Mouse (Mus musculus) NIH3T3 (cell line): ENCODE results near the gene Mxra8.
A peak's percentile ranks its signal among the peaks of the same experiment; 100 is the strongest.

Source experiments
- DNase-seq: peaks from one replicate; pipeline ENCODE4 v3.0.0-alpha.2; 2012; ENCODE audit warnings: low read depth

Mxra8 gene

DNA sequence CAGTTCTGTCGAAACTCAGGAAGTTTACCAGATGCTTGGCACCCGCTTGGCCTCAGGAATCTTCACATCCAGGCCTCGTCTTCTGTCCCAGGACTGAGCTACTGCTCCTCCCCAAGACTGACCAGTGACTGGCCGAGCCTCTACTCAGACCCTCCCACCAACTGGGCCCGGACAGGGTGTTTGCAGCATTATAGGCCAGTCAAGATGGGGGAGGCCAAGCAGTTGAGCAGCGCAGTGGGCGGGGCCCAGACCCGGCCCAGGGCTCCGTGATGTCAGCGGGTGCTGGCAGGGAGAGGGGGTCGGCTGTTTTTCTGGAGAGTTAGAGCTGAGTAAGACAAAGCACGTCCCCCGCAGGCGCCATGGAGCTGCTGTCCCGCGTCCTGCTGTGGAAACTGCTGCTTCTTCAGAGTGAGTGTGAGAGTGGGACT is at the start of gene Mxra8:
Gene Mxra8 (plus strand): TSS at position 198 of the 428 bp plus-strand sequence.
- DNase-seq: peak; percentile 96

DNA sequence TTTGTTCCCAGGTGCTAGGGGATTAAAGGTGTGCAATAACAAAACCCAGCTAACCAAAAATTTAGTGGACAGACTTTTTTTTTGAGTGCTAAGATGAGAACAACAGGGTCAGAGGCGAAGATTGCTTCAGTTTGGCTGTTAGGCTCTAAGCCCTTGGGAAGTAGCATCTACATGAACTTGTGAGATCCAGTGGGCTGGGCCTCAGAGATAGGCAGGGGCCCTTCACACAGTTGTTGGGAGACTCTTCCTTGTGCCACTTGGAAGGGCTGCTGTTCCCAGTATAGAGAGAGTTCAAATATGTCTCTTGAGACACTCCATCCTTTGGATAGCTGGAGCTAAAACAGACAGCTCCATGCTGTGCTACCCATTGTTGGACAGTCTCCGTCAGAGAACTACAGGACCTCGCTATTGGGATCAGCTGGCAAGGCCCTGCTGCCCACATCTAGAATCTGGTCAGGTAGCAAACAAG is 49.4 kb upstream of the Mxra8 start, which contains the start of gene Ankrd65:
Gene Ankrd65 (plus strand): TSS at position 419 of the 469 bp plus-strand sequence.
- no peak for DNase-seq

DNA sequence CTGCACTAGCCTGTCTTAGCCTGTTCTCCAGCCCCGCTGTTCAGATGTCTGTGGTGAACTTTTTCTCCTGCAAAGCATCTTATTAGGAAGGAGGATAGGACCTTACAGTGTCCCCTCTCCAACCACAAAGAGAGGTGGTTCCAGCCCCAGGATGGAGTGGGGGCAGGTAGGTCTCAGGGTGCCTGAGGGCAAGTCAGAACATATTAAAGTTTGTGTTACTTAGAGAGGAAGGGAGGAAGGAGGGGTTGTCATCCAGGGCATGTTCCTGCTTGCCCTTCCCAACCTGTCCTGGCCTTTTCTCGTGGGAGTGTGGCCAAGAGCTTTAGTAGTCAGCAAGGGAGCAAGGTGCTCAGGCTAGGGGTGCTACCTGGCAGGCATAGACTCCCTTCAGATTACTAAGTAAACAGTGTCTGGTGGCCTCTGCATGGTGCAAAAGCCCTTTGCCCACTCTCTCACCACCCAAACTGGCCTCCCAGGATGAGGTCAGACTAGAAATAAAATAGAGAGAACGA is 48.8 kb upstream of the Mxra8 start:
- no peak for DNase-seq

DNA sequence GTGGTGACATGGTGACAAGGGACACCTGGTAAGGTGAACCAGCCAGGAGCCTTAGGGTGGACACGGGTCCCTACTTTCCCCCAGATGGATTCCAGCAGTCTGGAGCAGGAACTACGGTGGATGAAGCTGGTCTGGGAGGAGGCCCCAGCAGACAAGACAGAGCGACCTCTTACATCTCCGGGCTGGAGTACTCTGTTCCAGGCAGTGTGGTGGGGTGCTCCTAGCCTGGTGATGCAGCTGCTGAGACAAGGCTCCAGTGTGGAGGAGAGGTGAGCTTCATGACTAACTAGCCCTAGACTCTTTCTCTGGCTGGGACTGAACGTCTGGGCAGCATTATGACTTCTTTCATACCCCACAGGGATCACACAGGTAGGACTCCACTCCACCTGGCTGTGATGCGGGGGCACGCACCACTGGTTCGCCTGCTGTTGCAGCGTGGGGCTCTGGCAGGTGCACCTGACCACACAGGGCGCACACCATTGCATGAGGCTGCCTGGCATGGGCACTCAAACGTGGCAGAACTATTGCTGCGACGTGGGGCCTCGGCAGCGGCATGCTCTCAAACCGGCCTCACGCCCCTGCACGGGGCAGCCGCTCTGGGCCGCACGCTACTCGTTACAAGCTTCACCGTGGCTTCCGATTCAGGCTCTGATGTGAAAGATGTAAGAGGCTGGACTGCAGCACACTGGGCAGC is 48.1 kb upstream of the Mxra8 start:
- DNase-seq: no peak

DNA sequence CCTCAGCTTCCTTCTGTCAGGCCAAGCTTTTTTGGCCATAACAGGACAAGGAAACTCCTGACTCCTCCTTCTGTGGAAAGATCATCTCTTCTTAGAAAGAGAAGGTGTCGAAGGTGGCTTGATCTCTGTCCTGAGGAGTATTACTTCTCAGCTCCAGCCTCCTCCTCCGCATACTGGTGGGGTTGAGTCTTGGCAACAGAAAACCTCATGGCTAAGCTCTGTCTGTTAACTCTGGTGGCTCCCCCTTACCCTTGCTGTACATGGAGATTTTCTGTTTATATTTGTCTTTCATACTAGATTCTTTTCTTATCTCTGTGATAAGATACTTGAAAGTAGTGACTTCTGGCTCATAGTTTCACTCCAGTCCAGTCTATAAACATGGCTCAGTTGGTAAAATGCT is 45.8 kb upstream of the Mxra8 start:
- DNase-seq: no peak

DNA sequence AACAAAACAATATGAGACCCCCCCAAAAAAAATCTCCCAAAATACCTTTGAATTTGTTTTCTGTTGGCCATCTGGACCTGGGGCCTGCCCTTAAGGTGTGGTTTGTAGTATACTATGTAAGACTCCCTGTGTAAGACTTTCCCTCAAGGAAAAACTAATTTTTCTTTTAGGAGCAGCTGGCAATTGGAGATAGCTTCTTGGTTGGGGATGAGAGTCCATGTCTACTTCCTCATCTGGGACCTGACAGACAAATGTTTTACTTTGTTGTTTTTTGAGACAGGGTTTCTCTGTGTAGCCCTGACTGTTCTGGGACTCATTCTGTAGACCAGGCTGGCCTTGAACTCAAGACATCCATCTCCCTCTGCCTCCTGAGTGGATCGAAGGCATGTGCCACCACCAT is 37.4 kb upstream of the Mxra8 start:
- no peak for DNase-seq

DNA sequence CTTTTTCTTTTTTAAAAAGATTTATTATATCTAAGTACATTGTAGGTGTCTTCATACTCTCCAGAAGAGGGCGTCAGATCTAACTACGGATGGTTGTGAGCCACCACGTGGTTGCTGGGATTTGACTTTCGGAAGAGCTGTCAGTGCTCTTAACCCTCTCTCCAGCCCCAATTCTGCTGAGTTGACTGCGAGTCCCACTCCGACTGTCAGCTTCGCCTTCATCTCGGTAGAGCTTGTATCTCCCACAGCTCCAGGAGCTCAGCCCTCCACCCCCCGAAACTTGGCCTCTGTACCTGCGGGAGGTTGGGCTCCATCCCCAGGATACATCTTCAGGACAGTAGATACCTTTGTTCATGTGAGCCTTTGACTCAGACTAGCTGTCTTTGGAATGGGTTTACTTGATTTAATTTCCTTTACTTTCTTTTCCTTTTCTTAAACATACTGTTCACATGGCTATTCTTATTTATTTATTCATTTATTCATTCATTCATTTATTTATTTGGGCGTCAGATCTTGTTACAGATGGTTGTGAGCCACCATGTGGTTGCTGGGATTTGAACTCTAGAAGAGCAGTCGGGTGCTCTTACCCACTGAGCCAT is 36.6 kb upstream of the Mxra8 start, which contains the start of gene Mrpl20:
Gene Mrpl20 (plus strand): TSS at position 138 of the 599 bp plus-strand sequence.
- peak; percentile 48 for DNase-seq

DNA sequence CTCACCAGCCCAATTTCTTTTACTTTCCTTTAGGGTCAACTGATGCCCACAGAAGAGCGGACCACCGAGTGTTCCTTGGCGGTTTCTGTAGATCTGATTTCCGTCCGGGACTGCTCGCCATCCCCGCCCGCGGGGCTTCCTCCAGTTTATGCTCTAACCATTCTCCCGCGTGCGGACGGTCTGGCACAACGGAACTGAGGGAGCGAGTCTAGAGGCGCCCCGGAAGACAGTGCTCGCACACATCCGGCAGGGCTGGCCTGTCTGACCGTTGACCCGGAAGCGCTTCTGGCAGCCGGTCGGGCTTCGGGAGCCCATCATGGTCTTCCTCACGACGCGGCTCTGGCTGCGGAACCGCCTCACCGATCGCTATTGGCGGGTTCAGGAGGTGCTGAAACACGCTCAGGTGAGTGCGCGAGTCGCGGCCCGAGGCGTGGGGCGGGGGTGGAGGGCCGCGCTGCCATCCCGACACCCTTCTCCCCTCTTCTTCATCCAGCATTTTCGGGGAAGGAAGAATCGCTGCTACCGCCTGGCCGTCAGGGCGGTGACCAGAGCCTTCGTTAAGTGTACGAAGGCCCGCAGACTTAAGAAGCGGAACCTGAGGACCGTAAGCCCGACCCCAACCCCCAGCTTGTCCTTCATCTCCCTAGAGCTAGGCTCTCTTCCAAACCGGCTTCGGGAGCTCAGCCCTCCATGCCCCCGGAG is 36.0 kb upstream of the Mxra8 start:
- DNase-seq: peak; percentile 96

DNA sequence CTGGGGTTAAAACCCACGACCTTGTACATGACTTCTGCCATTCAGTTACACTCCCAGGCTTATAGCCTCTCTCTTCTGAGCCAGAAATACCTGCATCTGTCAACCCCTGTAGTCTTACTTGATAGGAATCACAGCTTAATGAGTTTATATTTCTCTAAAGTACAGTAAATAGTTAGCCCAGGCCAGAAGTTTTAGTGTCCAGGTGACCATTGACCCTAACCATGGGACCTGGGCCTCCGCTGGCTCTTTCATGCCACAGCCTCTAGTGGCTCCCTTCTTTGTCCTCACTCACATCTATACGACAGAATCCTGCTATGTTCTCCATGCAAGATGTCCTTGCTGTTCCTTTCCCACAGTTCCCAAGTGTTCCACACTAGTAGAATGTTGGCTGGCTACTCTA is 31.6 kb upstream of the Mxra8 start:
- DNase-seq: no peak

DNA sequence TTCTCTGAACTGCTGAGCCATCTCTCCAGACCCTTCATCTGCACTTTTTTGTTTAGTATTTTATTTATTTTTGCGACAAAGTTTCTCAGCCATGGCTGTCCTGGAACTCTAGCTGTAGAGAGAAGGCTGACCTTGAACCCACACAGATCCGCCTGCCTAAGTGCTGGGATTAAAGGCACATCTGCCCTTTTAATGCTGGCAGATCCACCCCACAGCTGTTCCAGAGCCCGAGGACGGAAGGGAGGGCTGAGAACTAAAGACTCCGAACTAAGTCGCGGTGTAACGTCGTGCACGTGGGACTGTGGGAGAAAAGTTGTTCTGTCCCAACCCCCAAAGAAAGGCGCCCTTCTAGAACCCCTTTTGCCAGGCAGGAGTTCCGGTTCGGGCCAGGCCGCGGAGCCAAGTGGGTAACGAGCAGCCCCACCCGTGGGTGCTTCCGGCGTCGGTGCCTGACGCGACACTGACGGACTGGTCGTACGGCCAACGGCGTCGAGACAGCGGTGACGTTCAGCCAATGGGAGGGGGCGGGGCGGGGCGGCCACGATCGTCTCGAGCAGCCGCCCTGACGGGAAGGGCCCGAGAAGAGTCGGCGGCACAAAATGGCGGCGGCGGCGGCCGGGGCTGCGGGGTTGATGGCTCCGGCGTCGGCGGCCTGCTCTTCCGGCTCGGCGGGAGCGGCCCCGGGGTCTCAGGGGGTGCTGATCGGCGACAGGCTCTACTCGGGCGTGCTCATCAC is 27.4 kb upstream of the Mxra8 start, which contains the start of gene Ccnl2:
Gene Ccnl2 (plus strand): TSS at position 561 of the 736 bp plus-strand sequence.
- peak; percentile 99 for DNase-seq

DNA sequence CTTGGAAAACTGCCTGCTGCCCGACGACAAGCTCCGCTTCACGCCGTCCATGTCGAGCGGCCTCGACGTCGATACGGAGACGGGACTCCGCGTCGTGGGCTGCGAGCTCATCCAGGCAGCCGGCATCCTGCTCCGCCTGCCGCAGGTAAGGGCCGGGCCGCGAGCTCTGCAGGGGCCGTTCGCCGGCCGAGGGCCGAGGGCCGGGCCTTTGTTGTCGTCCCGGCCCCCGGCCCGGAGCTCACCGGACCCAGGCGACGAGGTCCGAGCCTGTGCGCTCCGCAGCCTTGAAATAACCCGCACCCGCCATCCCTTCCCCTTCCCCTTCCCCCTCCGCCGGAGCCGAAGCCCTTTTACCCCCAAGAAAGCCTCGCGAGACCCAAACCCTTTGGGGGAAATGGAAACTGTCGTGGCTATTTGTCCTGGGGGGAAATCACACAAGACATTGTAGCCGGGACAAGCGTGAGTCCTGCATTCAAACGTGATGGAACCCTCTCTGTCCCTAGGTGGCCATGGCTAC is 26.8 kb upstream of the Mxra8 start:
- peak; percentile 66 for DNase-seq

DNA sequence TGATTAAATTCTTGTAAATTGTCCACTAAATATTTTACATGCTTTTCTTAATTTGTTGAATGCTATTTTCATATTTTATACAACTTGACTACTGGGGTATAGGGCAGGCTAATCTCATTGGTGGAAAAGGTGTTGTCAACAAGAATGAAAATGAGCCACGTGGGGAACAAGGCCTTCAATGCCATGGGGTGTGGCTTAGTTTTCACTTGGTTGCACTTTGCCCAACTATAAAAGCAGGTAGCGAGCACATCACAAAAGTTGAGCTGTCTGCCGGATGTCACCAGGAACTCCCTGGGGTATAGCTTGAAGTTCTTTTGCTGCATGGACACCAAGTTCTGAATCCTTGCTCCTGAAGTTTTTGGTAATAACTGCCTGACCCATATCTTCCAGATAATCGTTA is 21.9 kb upstream of the Mxra8 start:
- DNase-seq: no peak

DNA sequence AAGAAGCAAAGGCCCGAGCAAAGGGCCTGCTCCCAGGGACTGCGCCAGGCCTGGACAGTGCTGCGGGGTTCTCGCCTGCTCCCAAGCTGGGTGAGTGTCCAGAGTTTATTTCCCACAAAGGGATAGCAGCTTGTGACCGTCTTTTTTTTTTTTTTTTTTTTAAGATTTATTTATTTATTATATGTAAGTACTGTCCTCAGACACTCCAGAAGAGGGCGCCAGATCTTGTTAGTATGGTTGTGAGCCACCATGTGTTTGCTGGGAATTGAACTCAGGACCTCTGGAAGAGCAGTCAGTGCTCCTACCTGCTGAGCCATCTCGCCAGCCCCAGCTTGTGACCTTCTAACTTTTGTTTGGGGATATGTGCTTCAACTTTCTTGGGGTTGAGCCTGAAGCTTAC is 18.5 kb upstream of the Mxra8 start:
- peak; percentile 60 for DNase-seq

DNA sequence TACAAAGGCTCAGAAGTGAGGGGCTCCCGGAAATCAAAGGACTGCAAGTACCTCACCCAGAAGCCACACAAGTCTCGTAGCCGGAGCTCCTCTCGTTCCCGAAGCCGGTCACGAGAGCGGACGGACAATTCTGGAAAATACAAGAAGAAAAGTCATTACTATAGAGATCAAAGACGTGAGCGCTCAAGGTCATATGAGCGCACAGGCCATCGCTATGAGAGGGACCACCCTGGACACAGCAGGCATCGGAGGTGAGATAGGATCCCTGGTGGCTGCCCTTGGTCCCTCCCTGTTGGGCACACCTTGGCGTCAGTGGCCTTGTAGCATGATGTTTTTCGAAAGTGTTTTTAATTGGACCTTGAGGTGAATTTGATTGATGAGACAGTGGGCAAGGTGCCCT is 16.0 kb upstream of the Mxra8 start:
- no peak for DNase-seq

DNA sequence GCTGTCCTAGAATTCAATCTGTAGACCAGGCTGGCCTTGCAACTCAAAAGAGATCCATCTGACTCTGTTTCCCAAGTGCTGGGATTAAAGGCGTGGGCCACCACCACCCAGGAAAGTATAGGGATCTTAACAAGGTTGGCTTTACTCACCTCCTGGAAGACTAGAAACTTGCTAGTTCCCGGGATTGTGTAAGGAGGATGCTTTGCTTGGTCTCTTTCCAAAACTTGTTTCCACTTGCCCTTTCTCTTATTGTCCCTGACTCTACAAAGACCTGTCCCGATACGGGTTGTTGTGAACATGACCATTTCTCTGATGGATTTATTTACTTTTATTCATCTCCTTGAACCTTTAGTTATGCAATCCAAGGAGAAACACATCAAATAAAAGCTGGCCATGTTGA is 9.6 kb upstream of the Mxra8 start:
- DNase-seq: no peak

DNA sequence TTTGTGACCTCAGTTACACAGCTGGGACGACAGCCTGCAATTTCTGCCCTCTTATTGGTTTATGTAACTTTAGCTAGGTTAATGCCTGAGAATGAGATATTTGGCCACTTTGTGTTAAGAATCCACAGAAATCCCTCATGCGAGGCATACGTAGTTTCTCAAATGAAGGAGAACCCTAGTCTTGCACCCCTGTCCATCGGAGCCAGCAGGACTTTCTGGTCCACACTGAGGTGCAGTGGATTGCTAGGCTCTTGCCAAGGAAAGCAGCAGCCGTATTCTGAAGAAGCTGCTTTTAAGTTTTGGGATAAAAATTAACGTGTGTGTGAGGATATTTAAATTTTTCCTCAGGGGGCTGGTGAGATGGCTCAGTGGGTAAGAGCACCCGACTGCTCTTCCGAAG is 8.9 kb upstream of the Mxra8 start:
- no peak for DNase-seq

DNA sequence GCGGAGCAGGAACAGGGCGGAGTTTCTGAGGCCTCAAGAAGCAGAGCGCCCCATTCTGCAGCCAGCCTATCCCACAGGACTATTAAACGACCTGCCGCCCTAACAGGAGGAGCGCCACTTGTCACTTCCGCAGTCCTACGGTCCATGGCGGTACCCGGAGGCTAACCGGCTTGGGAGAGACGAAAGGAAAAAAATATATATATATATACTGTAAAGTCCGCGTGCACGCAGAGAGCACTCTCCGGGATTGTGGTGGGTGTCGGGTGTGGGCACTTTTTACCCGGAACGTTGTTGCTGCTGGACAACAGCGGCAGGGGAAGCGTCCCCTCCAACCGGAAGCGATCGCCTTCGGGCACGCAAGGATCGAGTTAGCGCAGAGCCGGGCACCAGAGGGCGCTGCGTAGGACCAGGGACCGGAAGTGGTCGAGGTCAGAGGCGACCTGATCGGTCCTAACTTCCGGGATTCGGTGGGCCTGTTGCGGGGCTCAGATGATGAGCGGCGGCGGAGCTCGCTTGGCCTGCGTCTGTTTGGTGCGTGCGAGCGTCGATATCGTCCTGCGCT is 8.2 kb upstream of the Mxra8 start, which contains the start of gene Aurkaip1:
Gene Aurkaip1 (plus strand): TSS at position 68 of the 562 bp plus-strand sequence.
- DNase-seq: peak; percentile 95

DNA sequence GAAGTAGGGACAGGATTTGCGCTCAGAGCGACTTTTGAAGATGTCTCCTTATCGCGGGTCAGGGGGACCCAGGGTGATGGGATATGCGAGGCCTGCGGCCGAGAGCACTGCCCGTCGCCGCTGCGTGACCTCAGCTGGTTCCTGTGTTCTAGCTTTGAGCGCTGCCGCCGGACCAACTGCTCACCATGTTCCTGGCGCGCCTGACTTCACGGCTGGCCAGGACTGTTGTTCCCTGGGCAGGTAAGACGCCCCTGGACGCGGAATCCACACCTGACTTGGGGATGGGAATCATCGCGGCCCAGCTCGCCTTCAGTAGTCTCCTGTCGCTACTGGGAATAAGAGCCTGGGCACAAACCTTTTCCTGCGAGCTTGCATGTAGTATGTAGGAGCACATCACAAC is 7.6 kb upstream of the Mxra8 start:
- peak; percentile 21 for DNase-seq

DNA sequence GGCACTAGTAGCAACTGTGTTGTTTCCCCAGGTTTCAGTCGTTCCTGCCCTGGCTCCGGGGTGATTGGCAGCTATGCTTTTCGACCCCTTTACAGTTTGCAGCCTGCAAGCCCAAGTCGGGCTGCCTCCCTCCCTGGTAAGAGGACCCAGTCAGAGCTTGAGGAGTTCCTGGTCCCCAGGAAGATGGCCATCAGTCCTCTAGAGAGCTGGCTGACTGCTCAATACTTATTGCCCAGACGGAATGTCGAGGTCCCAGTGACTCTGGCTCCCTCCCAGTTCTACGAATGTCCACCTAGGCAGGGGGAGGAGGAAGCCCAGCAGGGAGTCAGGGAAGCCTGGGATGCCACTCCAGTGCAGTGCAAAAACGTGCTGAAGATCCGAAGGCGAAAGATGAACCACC is 7.2 kb upstream of the Mxra8 start:
- DNase-seq: no peak

DNA sequence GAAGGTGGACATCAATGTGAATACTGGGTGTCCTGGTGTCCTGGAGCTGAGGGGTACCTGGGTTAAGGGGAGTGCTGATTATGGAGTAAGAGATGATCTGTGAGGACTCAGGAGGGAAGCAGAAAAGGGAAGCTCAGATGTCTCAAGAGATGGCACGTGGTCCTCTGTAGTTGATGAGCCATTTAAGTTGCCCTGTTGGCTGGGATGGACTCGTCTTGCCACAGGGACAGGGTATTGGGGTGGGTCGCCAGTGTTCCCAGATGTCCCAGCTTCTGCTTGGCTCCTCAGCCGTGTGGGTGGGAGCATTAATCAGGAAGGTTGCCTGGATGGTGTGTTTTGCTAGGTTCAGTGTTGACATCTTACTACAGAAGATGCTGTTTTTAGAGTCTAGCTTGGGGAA is 6.2 kb upstream of the Mxra8 start:
- no peak for DNase-seq

DNA sequence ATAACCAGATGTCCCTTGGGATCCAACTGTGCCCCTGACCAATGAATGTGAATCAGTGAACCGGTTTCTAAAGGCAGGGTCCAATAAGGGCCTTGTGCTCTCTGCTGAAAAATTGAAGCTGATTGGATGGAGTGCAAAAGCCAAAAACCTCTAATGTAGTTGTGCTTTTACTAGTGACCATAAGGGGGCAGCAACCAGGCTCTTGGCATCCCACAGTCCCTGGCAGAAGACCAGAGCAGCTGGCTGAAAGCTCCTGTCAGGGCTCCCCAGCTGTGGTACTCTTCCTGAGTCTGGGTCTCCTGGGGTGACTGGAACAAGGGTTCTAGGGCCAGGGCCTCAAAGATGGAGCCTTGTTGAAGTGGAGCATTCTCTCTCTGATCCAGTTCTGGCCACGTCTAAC is 5.6 kb upstream of the Mxra8 start:
- peak; percentile 91 for DNase-seq
